Mouse (Mus musculus) lung, postnatal 0 days (tissue): ENCODE results near the gene Zfp866. TPM values are rescaled to one million over a fixed set of nuclear protein-coding genes. Genes with fewer than 3 reads are reported as not detected.

Source experiments
- ATAC-seq: fragments of 200-750 bp; cut with Nextera tagmentation; 2 replicates; pipeline ENCODE4 v1.8.0; 2017; ENCODE audit warnings: moderate library complexity
- DNase-seq: peaks from one replicate; pipeline ENCODE4 v3.0.0-alpha.2; 2016; ENCODE audit warnings: low spot score
- H3K27ac ChIP-seq: fragments of 300-500 bp; sonication (generic); 2 replicates; pipeline ENCODE4 v1.5.1; 2014; ENCODE audit warnings: antibody characterized with exemption, mild to moderate bottlenecking, low read length, mixed read lengths
- H3K27me3 ChIP-seq: fragments of 300-500 bp; sonication (generic); replicated peaks from 2 replicates; pipeline ENCODE4 v1.6.1; 2014; ENCODE audit warnings: low read length, mixed read lengths; ENCODE audit not compliant: insufficient read depth
- H3K36me3 ChIP-seq: fragments of 300-500 bp; sonication (generic); 2 replicates; pipeline ENCODE4 v1.6.1; 2014; ENCODE audit warnings: low read length, mixed read lengths; ENCODE audit not compliant: insufficient read depth
- H3K4me1 ChIP-seq: fragments of 300-500 bp; sonication (generic); 2 replicates; pipeline ENCODE4 v1.6.1; 2014; ENCODE audit warnings: antibody characterized with exemption, low read depth, low read length, mixed read lengths; ENCODE audit not compliant: insufficient read depth
- H3K4me2 ChIP-seq: fragments of 300-500 bp; sonication (generic); replicated peaks from 2 replicates; pipeline ENCODE4 v1.6.1; 2014; ENCODE audit warnings: low read depth, mild to moderate bottlenecking, low read length, moderate library complexity, mixed read lengths
- H3K4me3 ChIP-seq: fragments of 300-500 bp; sonication (generic); 2 replicates; pipeline ENCODE4 v1.5.1; 2014; ENCODE audit warnings: low read depth, low read length
- H3K9ac ChIP-seq: fragments of 300-500 bp; sonication (generic); replicated peaks from 2 replicates; pipeline ENCODE4 v1.6.1; 2014; ENCODE audit warnings: low read depth, mild to moderate bottlenecking
- H3K9me3 ChIP-seq: fragments of 300-500 bp; sonication (generic); 2 replicates; pipeline ENCODE4 v1.6.1; 2016; ENCODE audit warnings: low read length, mixed read lengths
- CTCF ChIP-seq: IDR thresholded peaks from 2 replicates; pipeline ENCODE4 v1.5.1; 2016; ENCODE audit warnings: antibody characterized with exemption, mild to moderate bottlenecking
- EP300 ChIP-seq: IDR thresholded peaks from 2 replicates; pipeline ENCODE4 v1.6.1; 2016; ENCODE audit warnings: antibody characterized with exemption, mild to moderate bottlenecking, control low read depth
- WGBS: fragments of 180-500 bp; shearing (Covaris S2); extraction: QIAGEN DNeasy Blood & Tissue Kit; methylation state at CpG from one replicate; pipeline ENCODE4 v1.1.7; 2014; 5-methylcytosine and 5-hydroxymethylcytosine counted together
- polyA plus RNA-seq: library from polyadenylated mRNA; unstranded; fragments of >200 nt; fragmentation: Nextera tagmentation; extraction: Ambion mirVana; gene quantifications from 2 replicates; pipeline ENCODE4 v1.2.1, GENCODE M21; 2015

Zfp866 gene
- polyA plus RNA-seq, 1 experiment from 2014 or later = 13.2 TPM

- H3K27me3 ChIP-seq = no peaks in the 10 kb centered on the region
- no peak for DNase-seq
- no peak overlapping the region for H3K27ac ChIP-seq
- H3K36me3 ChIP-seq = peaks cover 27% of the 10 kb centered on the region
- H3K9ac ChIP-seq = no peak overlapping the region
- H3K4me3 ChIP-seq = no peak overlapping the region
- no peak for TF ChIP-seq EP300
- TF ChIP-seq CTCF = no peak
- H3K9me3 ChIP-seq = no peaks in the 10 kb centered on the region
- H3K4me2 ChIP-seq = no peak overlapping the region
- peaks cover 7% of the 10 kb centered on the region; the same call in 1 of the 2 replicates for H3K4me1 ChIP-seq
- WGBS = 94% methylated on average over 3 of the region's 3 CpGs
- ATAC-seq = no peak
These were observed 3.1 kb upstream of the Zfp866 start for GRCm38 (mm10) chr8:69794096-69794495.

GRCm38 (mm10) chr8:69793666-69794065 lies 2.7 kb upstream of the Zfp866 start:
- WGBS = 86% methylated on average over 4 of the region's 4 CpGs
- DNase-seq (no peak), ATAC-seq (no peak)
- no peak overlapping the region for H3K9ac ChIP-seq
- peaks cover 7% of the 10 kb centered on the region; the same call in 1 of the 2 replicates for H3K4me1 ChIP-seq
- H3K36me3 ChIP-seq = peaks cover 23% of the 10 kb centered on the region
- no peak overlapping the region for H3K4me3 ChIP-seq
- no peaks in the 10 kb centered on the region for H3K27me3 ChIP-seq
- H3K4me2 ChIP-seq = no peak overlapping the region
- no peaks in the 10 kb centered on the region for H3K9me3 ChIP-seq
- no peak overlapping the region for H3K27ac ChIP-seq
- TF ChIP-seq CTCF (no peak), EP300 (no peak)

GRCm38 (mm10) chr8:69791415-69792068 lies 564 bp upstream of the Zfp866 start:
- TF ChIP-seq EP300 (no peak), CTCF (no peak)
- Histone ChIP-seq H3K9ac (peak overlapping the region; percentile 88), H3K4me3 (peak overlapping the region; percentile 97), H3K36me3 (peaks cover 2% of the 10 kb centered on the region), H3K27me3 (no peaks in the 10 kb centered on the region), H3K27ac (peak overlapping the region; percentile 79), H3K9me3 (no peaks in the 10 kb centered on the region), H3K4me1 (peaks cover 7% of the 10 kb centered on the region; the same call in 1 of the 2 replicates), H3K4me2 (peak overlapping the region; percentile 97)
- 1% methylated on average over 42 of the region's 48 CpGs for WGBS
- ATAC-seq = peak; percentile 68
- peak; percentile 36 for DNase-seq

- peaks cover 7% of the 10 kb centered on the region; the same call in 1 of the 2 replicates for H3K4me1 ChIP-seq
- WGBS = 28% methylated on average over 11 of the region's 11 CpGs
- TF ChIP-seq EP300 (no peak), CTCF (no peak)
- DNase-seq (no peak), ATAC-seq (0 out of 2 replicates have a peak, but pooled peaks have one; percentile 1)
- no peak overlapping the region for H3K27ac ChIP-seq
- H3K9ac ChIP-seq = peak overlapping the region; percentile 88
- H3K4me2 ChIP-seq = peak overlapping the region; percentile 97
- no peaks in the 10 kb centered on the region; the same call in 1 of the 2 replicates for H3K36me3 ChIP-seq
- no peaks in the 10 kb centered on the region for H3K27me3 ChIP-seq
- no peaks in the 10 kb centered on the region for H3K9me3 ChIP-seq
- peak overlapping the region; percentile 97 for H3K4me3 ChIP-seq
These were observed 614 bp downstream of the Zfp866 start for GRCm38 (mm10) chr8:69790364-69790763.

GRCm38 (mm10) chr8:69789731-69790130 lies 1.2 kb downstream of the Zfp866 start:
- Histone ChIP-seq H3K36me3 (no peaks in the 10 kb centered on the region), H3K27ac (no peak overlapping the region), H3K27me3 (no peaks in the 10 kb centered on the region), H3K4me1 (peaks cover 7% of the 10 kb centered on the region; the same call in 1 of the 2 replicates), H3K9me3 (no peaks in the 10 kb centered on the region), H3K4me2 (no peak overlapping the region), H3K9ac (no peak overlapping the region), H3K4me3 (no peak overlapping the region)
- 64% methylated on average over 5 of the region's 5 CpGs for WGBS
- TF ChIP-seq EP300 (no peak), CTCF (no peak)
- DNase-seq = no peak
- no peak for ATAC-seq

GRCm38 (mm10) chr8:69789105-69789504 lies 1.9 kb downstream of the Zfp866 start:
- Histone ChIP-seq H3K4me1 (peaks cover 7% of the 10 kb centered on the region; the same call in 1 of the 2 replicates), H3K27me3 (no peaks in the 10 kb centered on the region), H3K36me3 (no peaks in the 10 kb centered on the region), H3K9me3 (no peaks in the 10 kb centered on the region), H3K4me2 (no peak overlapping the region), H3K9ac (no peak overlapping the region), H3K27ac (no peak overlapping the region), H3K4me3 (no peak overlapping the region)
- TF ChIP-seq CTCF = no peak
- 91% methylated on average over 5 of the region's 5 CpGs for WGBS
- no peak for ATAC-seq
- no peak for DNase-seq
